Mouse (Mus musculus) large intestine, adult 2 months (tissue): ENCODE results near the gene Uhmk1. TPM values are rescaled to one million over a fixed set of nuclear protein-coding genes. Genes with fewer than 3 reads are reported as not detected.

ENCODE experiments used
- DNase-seq: peaks from one replicate; pipeline ENCODE4 v3.0.0-alpha.2; 2012; ENCODE audit warnings: low read depth, low spot score
- WGBS: fragments of 180-500 bp; shearing (Covaris S2); methylation state at CpG from one replicate; pipeline ENCODE4 v1.1.7; 2018; 5-methylcytosine and 5-hydroxymethylcytosine counted together
- polyA plus RNA-seq: library from polyadenylated mRNA; depleted of rRNA; stranded (reverse); fragments of >200 nt; gene quantifications from 2 replicates; pipeline ENCODE4 v1.2.3, GENCODE M21; 2012

Uhmk1 gene
- polyA plus RNA-seq, 1 experiment: 7.7 TPM

- DNase-seq: no peak
- 51% methylated on average over 8 of the region's 8 CpGs for WGBS
Measured at GRCm38 (mm10) chr1:170176661-170177239, 38.4 kb downstream of the Uhmk1 start.

GRCm38 (mm10) chr1:170175848-170176247 lies 39.3 kb downstream of the Uhmk1 start:
- no peak for DNase-seq
- WGBS: 21% methylated on average over 6 of the region's 6 CpGs

- under 1% methylated on average over 52 of the region's 52 CpGs for WGBS
- DNase-seq: peak; percentile 91
Measured at GRCm38 (mm10) chr1:170174814-170175332, 40.3 kb downstream of the Uhmk1 start, which contains the start of gene Uap1. Gene Uap1, minus strand, starts transcription at chr1:170174957.

GRCm38 (mm10) chr1:170173991-170174813 lies 41.0 kb downstream of the Uhmk1 start:
- under 1% methylated on average over 50 of the region's 50 CpGs for WGBS

GRCm38 (mm10) chr1:170167781-170168180 lies 47.4 kb downstream of the Uhmk1 start:
- WGBS: 77% methylated on average over 6 of the region's 6 CpGs
- DNase-seq: no peak

More at GRCm38 (mm10) chr1:170173991-170174813, 41.0 kb downstream of the Uhmk1 start:
- no peak for DNase-seq

- 58% methylated on average over 3 of the region's 3 CpGs for WGBS
- no peak for DNase-seq
Measured at GRCm38 (mm10) chr1:170164913-170165312, 50.3 kb downstream of the Uhmk1 start.

- peak; percentile 76 for DNase-seq
- 31% methylated on average over 2 of the region's 2 CpGs for WGBS
Measured at GRCm38 (mm10) chr1:170164053-170164614, 51.1 kb downstream of the Uhmk1 start.

GRCm38 (mm10) chr1:170163398-170163943 lies 51.7 kb downstream of the Uhmk1 start:
- DNase-seq: peak; percentile 98
- 23% methylated on average over 3 of the region's 3 CpGs for WGBS

- peak; percentile 93 for DNase-seq
- WGBS: 25% methylated on average over 6 of the region's 6 CpGs
Measured at GRCm38 (mm10) chr1:170161852-170162251, 53.3 kb downstream of the Uhmk1 start.

- no peak for DNase-seq
- WGBS: 69% methylated on average over 3 of the region's 3 CpGs
Measured at GRCm38 (mm10) chr1:170160397-170160938, 54.7 kb downstream of the Uhmk1 start.

- WGBS: 91% methylated on average over 2 of the region's 2 CpGs
- DNase-seq: no peak
Measured at GRCm38 (mm10) chr1:170159707-170160106, 55.5 kb downstream of the Uhmk1 start.

GRCm38 (mm10) chr1:170155761-170156160 lies 59.4 kb downstream of the Uhmk1 start:
- 80% methylated on average over 5 of the region's 5 CpGs for WGBS

GRCm38 (mm10) chr1:170155298-170155697 lies 59.9 kb downstream of the Uhmk1 start:
- 81% methylated on average over 2 of the region's 2 CpGs for WGBS
- DNase-seq: no peak

More at GRCm38 (mm10) chr1:170155761-170156160, 59.4 kb downstream of the Uhmk1 start:
- DNase-seq: no peak

- WGBS: 94% methylated on average over 8 of the region's 8 CpGs
- no peak for DNase-seq
Measured at GRCm38 (mm10) chr1:170153986-170154385, 61.2 kb downstream of the Uhmk1 start.

GRCm38 (mm10) chr1:170152552-170152951 lies 62.6 kb downstream of the Uhmk1 start:
- 94% methylated on average over 2 of the region's 2 CpGs for WGBS
- no peak for DNase-seq

GRCm38 (mm10) chr1:170150870-170151269 lies 64.3 kb downstream of the Uhmk1 start:
- no peak for DNase-seq
- 63% methylated on average over 6 of the region's 6 CpGs for WGBS

- WGBS: 89% methylated on average over 4 of the region's 4 CpGs
- DNase-seq: no peak
Measured at GRCm38 (mm10) chr1:170149756-170150155, 65.4 kb downstream of the Uhmk1 start.

- DNase-seq: no peak
- 82% methylated on average over 6 of the region's 6 CpGs for WGBS
Measured at GRCm38 (mm10) chr1:170148536-170148935, 66.7 kb downstream of the Uhmk1 start.

GRCm38 (mm10) chr1:170147651-170148448 lies 67.3 kb downstream of the Uhmk1 start:
- 60% methylated on average over 9 of the region's 9 CpGs for WGBS
- no peak for DNase-seq
